Mouse (Mus musculus): Measurements from ENCODE around the gene Tomt. TPM values are rescaled to one million over a fixed set of nuclear protein-coding genes. Genes with fewer than 3 reads are reported as not detected.
"Not testable (repeated sequence)": the region's sequence is repeated elsewhere in the genome, so short reads cannot be mapped to it uniquely, and the experiment has no call there.

Gene Tomt
- total RNA-seq (2022): not detected

DNA sequence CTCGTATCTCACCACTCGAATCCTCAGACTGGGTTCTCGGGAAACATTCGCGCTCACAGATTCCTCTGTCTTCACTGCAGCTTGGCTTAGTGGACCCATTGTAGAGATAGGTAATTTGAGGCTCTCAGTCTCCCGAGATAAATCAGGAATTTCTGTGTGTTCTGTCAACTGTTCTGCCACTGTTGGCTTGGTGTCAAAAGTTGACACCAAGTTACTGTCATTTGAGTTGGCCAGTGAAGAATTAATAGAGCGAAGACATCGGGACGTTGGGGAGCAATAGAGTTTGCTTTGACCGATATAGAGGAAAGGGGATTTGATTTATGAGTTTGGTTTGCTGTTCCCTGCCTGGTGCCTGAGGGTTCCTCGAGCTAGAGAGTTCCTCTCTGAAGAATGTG, at the start of gene Tomt:
Tomt (minus strand) TSS at position 73 of the 395 bp plus-strand sequence.
- DNase-seq: no peak

DNA sequence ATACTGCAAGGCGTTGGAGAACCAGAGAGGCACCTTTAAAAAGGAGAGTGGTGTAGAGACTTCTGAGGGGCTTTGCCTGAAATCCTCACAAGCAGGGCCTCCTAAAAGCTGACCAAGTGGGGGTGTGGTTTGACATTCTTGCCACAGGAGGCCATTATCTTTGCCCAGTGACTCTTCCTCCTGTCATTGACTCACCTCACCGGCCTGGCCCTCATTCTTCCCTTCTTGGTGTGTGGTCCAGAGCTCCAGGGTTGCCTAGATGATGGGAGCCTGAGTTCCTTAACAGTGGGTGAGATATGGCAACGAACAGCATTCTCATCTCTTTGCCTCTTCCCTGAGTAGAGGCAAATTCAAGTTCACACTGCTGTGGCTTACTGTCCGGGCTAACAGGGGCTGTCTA, 49.7 kb upstream of the Tomt start:
- DNase-seq: no peak

GRCm38 (mm10) chr7:101955276-101955675, 49.1 kb upstream of the Tomt start:
- DNase-seq: no peak

GRCm38 (mm10) chr7:101954163-101954562, 48.0 kb upstream of the Tomt start:
- no peak for DNase-seq

DNA sequence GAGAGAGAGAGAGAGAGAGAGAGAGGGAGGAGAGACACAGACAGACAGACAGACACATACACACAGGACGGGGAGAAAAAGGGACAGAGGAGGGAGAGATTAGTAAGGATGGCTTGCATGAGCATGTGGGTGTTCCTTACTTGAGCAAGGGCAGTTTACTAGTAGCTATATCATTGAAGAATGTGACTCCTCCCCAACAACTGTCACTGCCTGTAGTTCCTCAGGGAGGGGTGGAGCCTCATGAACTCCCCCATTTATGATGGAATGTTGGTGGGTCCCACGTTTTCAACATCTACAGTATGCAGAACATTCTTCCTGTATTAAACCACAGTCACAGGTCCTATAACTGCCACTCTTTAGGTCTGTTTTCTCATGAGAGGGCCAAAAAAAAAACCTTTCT, 45.9 kb upstream of the Tomt start:
- DNase-seq: no peak

DNA sequence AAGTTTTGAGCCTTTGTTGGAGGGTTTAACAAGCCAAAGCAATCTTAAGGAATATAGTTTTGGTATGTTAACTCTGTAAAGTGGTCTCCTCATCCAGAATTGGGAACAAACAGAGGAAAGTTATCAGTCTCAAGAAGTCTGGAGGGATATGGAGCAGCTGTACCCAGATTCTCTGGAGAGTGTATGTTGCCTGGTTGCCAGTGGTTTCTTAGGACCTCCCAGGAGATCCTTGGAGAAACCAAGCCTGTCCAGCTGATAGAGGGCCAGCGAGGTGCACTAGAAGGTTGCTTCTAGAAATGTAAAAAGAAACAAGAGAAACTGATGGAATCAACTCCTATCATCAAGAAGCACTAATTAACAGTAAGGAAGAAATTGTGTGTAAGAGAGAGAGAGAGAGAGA, 45.5 kb upstream of the Tomt start:
- DNase-seq: no peak

DNA sequence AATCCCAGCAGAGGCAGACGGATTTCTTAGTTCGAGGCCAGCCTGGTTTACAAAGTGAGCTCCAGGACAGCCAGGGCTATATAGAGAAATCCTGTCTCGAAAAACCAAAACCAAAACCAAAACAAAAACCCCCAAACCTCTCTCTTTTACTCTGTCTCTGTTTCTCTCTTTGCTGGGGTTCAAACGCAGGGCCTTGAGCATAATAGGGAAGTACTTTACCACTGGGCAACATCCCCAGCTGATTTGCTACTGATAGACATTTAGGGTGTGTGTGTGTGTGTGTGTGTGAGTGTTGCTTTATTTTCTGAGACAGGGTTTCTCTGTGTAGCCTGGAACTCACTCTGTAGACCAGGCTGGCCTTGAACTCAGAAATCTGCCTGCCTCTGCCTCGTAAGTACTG, 42.8 kb upstream of the Tomt start:
- DNase-seq: not testable (repeated sequence)

DNA sequence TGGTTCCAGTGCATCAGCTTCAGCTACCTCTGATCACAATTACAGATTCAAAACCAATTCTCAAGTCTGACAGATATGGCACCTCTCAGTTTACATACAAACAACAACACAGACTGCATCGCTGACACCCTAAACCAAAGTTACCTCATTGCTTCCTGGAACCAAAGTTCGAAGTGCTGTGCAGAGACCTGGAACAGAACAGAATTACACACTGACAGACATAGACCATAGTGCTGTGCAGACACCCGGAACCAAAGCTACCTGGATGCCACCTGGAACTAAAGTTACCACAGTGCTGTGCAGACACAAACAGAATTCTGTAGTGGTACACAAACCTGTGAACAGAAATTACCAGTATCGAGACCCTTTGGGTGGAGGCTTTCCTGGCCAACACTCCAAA, 33.6 kb upstream of the Tomt start:
- DNase-seq: no peak

GRCm38 (mm10) chr7:101938348-101938747, 32.2 kb upstream of the Tomt start:
- no peak for DNase-seq

- DNase-seq: no peak
These were observed 31.4 kb upstream of the Tomt start for GRCm38 (mm10) chr7:101937569-101937968.

GRCm38 (mm10) chr7:101936996-101937395, 30.8 kb upstream of the Tomt start:
- no peak for DNase-seq

- DNase-seq: no peak
These were observed 29.8 kb upstream of the Tomt start for GRCm38 (mm10) chr7:101935957-101936356.

- DNase-seq: peak; percentile 98
These were observed 27.6 kb upstream of the Tomt start, which contains the start of the genes Lrrc51 and Numa1 for GRCm38 (mm10) chr7:101933751-101934240. Lrrc51 (minus strand) TSS chr7:101933895. Numa1 (plus strand) TSS chr7:101934111.

DNA sequence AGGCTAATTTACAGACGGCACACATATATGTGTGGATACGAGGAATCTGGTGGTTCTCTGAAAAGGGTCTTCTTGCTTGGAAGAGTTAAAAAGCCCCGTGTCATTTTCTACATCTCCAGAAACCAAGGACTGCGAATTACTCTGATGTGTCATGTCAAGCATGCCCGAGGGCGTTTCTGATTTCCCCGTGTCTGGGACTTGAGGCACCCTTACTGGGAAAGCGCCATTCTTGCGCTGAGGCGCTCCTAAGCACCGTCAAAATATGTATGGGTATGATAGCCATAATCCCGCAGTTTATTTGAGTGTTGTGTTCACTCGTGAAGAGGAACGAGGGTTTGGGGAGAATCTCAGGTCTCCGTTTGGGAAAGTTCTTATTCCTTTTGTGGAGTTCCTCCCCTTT, 27.1 kb upstream of the Tomt start:
- DNase-seq: no peak

GRCm38 (mm10) chr7:101932551-101932950, 26.4 kb upstream of the Tomt start:
- DNase-seq: no peak

GRCm38 (mm10) chr7:101928093-101928492, 21.9 kb upstream of the Tomt start:
- DNase-seq: no peak

DNA sequence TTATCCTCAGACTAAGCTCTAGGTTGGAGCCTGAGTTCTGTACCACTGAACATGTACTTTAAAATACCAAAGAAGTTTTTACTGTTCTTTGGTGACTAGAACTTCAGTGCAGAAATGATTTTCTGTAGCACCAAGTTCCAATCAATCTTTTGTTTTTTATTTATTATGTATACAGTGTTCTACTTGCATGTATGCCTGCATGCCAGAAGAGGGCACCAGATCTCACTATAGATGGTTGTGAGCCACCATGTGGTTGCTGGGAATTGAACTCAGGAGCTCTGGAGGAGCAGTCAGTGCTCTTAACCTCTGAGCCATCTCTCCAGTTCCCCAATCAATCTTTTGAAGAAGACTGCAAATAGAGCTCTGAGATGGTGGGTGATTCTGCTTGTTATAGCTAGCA, 19.7 kb upstream of the Tomt start:
- not testable (repeated sequence) for DNase-seq

- no peak for DNase-seq
These were observed 11.9 kb upstream of the Tomt start for GRCm38 (mm10) chr7:101918071-101918470.

- DNase-seq: no peak
These were observed 5.8 kb upstream of the Tomt start for GRCm38 (mm10) chr7:101911982-101912381.

DNA sequence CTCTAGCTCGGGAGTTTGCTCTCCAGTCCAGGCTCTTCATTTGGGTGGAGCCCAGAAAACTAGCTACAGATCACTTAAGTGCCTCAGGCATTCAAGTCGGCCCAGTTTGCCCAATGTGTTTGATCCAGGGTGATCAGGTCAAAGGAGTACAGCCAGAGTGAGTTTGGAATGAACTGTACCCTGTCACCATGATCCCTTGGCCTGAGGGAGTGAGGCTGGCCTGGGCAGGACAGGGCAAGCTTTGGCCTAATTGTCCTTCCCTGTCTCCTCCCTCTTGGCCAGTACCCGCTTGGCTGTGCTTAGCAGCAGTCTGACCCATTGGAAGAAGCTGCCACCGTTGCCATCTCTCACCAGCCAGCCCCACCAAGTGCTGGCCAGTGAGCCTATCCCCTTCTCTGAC, 4.0 kb upstream of the Tomt start:
- no peak for DNase-seq

- DNase-seq: no peak
These were observed 2.2 kb upstream of the Tomt start for GRCm38 (mm10) chr7:101908367-101908766.

- DNase-seq: no peak
These were observed 537 bp upstream of the Tomt start for GRCm38 (mm10) chr7:101906696-101907095.

DNA sequence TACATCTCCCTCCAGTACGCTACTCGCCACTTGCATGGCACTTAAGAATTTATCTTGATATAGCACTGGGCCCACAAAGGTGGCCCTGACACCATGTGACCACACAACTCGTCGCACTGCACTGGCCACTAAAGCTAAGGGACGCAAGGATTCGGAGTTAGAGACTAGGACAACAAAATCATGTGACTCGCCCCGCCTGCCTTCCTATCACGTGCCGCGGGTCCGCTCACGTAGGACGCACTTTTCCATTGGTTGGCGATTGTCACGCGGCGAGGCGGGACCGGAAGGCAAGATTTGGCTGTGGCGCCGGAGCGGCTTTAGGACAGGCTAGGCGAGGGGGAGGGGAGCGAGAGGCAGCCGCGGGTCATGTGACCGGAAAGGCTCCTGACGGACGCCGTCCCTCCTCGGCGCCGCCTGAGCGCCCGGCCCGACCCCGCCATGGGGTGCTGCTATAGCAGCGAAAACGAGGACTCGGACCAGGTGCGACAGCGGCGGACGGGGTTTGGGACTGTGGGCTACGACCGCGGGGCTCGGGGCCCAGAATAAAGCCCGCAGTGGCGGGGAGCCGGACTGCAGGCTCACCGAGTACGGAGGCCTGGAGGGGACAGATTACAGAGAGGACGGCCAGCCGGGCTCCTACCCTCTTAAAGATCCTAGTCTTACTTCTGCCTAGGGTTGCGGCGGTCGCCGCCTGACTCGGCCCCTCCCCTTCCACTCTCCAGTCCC, 435 bp downstream of the Tomt start, which contains the start of gene Lamtor1:
Lamtor1 (plus strand) TSS at position 344 of the 726 bp plus-strand sequence.
- DNase-seq: peak; percentile 100

GRCm38 (mm10) chr7:101902846-101903245, 3.3 kb downstream of the Tomt start:
- no peak for DNase-seq

Measured in adrenal gland, adult 8-10 months (tissue).